Mouse (Mus musculus) CH12F3 (cell line): ENCODE results near the gene Irx6.

ENCODE experiments used
- in situ Hi-C: fragments of 300-500 bp; cut with MboI; formaldehyde crosslinking; loops from 2 replicates; pipeline ENCODE4 v1.14.3; 2020; ENCODE audit warnings: low sequenced_read_pairs

Irx6 gene

GRCm38 (mm10) chr8:92674244-92675128 is at the start of gene Irx6:
TSS of gene Irx6 (plus strand) at chr8:92674288.
- in situ Hi-C loops = no loop called here

GRCm38 (mm10) chr8:92628711-92629650 is 45.1 kb upstream of the Irx6 start:
- in situ Hi-C loops = no loop called here

- in situ Hi-C loops = no loop called here
Observed at GRCm38 (mm10) chr8:92633199-92633598, 40.9 kb upstream of the Irx6 start.

- in situ Hi-C loops = no loop called here
Observed at GRCm38 (mm10) chr8:92640820-92641219, 33.3 kb upstream of the Irx6 start.

GRCm38 (mm10) chr8:92646637-92647036 is 27.5 kb upstream of the Irx6 start:
- in situ Hi-C loops = no loop called here

- in situ Hi-C loops = no loop called here
Observed at GRCm38 (mm10) chr8:92664207-92664606, 9.9 kb upstream of the Irx6 start.

GRCm38 (mm10) chr8:92670236-92670635 is 3.9 kb upstream of the Irx6 start:
- in situ Hi-C loops = no loop called here

- in situ Hi-C loops = no loop called here
Observed at GRCm38 (mm10) chr8:92670656-92671195, 3.4 kb upstream of the Irx6 start.

- in situ Hi-C loops = no loop called here
Observed at GRCm38 (mm10) chr8:92671892-92672291, 2.2 kb upstream of the Irx6 start.

GRCm38 (mm10) chr8:92673101-92673500 is 987 bp upstream of the Irx6 start:
- in situ Hi-C loops = no loop called here

- in situ Hi-C loops = no loop called here
Observed at GRCm38 (mm10) chr8:92673555-92674243, 389 bp upstream of the Irx6 start.

- in situ Hi-C loops = no loop called here
Observed at GRCm38 (mm10) chr8:92678407-92678806, 4.3 kb downstream of the Irx6 start.

GRCm38 (mm10) chr8:92697361-92697760 is 23.3 kb downstream of the Irx6 start:
- in situ Hi-C loops = no loop called here

GRCm38 (mm10) chr8:92698411-92698810 is 24.3 kb downstream of the Irx6 start:
- in situ Hi-C loops = no loop called here

- in situ Hi-C loops = no loop called here
Observed at GRCm38 (mm10) chr8:92699922-92700540, 25.9 kb downstream of the Irx6 start.

GRCm38 (mm10) chr8:92703375-92703774 is 29.3 kb downstream of the Irx6 start:
- in situ Hi-C loops = no loop called here

- in situ Hi-C loops = no loop called here
Observed at GRCm38 (mm10) chr8:92706311-92706710, 32.2 kb downstream of the Irx6 start.

- in situ Hi-C loops = no loop called here
Observed at GRCm38 (mm10) chr8:92713286-92713685, 39.2 kb downstream of the Irx6 start.

GRCm38 (mm10) chr8:92717418-92717817 is 43.3 kb downstream of the Irx6 start:
- in situ Hi-C loops = no loop called here

- in situ Hi-C loops = no loop called here
Observed at GRCm38 (mm10) chr8:92718057-92718456, 44.0 kb downstream of the Irx6 start.
